Mouse (Mus musculus): ENCODE results near the gene Slc25a23. TPM values are rescaled to one million over a fixed set of nuclear protein-coding genes. Genes with fewer than 3 reads are reported as not detected.

Gene Slc25a23
- polyA plus RNA-seq, 1 experiment from 2014 or later, result 12.9 TPM

- Histone ChIP-seq H3K36me3 (peaks cover 67% of the 10 kb centered on the region), H3K4me3 (replicated peaks) (no peak overlapping the region), H3K9me3 (replicated peaks) (no peaks in the 10 kb centered on the region), H3K27ac (no peak overlapping the region), H3K4me1 (peaks cover 21% of the 10 kb centered on the region), H3K27me3 (no peaks in the 10 kb centered on the region), H3K9ac (no peak overlapping the region), H3K4me2 (no peak overlapping the region)
- no peak for ATAC-seq (replicated peaks; ENCODE audit: low FRiP score)
- 94% methylated on average over 13 of the region's 13 CpGs for WGBS
Observed at GRCm38 (mm10) chr17:57007137-57007905, 52.3 kb downstream of the Slc25a23 start.

DNA sequence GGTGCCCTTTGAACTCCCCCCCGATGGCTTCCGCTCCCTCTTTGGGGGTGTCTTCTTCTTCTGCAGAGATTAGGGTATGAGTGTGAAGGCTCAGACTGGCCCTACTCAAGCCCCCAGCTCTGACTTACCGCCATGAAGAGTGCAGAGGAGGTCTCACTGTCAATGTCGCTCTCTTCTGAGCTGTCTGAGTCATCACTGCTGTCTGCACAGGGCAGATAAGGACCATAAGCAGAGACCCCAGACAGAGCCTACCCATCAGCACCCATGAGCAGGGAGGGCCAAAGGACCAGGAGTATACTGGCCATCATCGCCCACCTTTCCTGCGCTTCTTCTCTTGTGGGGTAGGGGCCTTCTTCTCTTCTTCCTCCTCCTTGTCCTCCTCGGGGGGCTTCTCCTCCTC lies 55.7 kb downstream of the Slc25a23 start:
- 92% methylated on average over 7 of the region's 7 CpGs for WGBS
- no peak overlapping the region for H3K4me3 ChIP-seq (replicated peaks)
- H3K4me1 ChIP-seq, result no peaks in the 10 kb centered on the region
- H3K4me2 ChIP-seq, result no peak overlapping the region
- no peaks in the 10 kb centered on the region for H3K27me3 ChIP-seq
- H3K9ac ChIP-seq, result no peak overlapping the region
- no peak overlapping the region for H3K27ac ChIP-seq
- H3K36me3 ChIP-seq, result peaks cover 87% of the 10 kb centered on the region
- no peaks in the 10 kb centered on the region for H3K9me3 ChIP-seq (replicated peaks)
- ATAC-seq (replicated peaks; ENCODE audit: low FRiP score), result no peak

GRCm38 (mm10) chr17:57001228-57001627 lies 58.4 kb downstream of the Slc25a23 start:
- no peak overlapping the region for H3K4me3 ChIP-seq (replicated peaks)
- H3K27me3 ChIP-seq, result no peaks in the 10 kb centered on the region
- no peaks in the 10 kb centered on the region for H3K9me3 ChIP-seq (replicated peaks)
- peaks cover 10% of the 10 kb centered on the region for H3K4me1 ChIP-seq
- WGBS, result 66% methylated on average over 8 of the region's 8 CpGs
- no peak overlapping the region for H3K27ac ChIP-seq
- ATAC-seq (replicated peaks; ENCODE audit: low FRiP score), result no peak
- H3K4me2 ChIP-seq, result no peak overlapping the region
- no peak overlapping the region for H3K9ac ChIP-seq
- H3K36me3 ChIP-seq, result peaks cover 69% of the 10 kb centered on the region

DNA sequence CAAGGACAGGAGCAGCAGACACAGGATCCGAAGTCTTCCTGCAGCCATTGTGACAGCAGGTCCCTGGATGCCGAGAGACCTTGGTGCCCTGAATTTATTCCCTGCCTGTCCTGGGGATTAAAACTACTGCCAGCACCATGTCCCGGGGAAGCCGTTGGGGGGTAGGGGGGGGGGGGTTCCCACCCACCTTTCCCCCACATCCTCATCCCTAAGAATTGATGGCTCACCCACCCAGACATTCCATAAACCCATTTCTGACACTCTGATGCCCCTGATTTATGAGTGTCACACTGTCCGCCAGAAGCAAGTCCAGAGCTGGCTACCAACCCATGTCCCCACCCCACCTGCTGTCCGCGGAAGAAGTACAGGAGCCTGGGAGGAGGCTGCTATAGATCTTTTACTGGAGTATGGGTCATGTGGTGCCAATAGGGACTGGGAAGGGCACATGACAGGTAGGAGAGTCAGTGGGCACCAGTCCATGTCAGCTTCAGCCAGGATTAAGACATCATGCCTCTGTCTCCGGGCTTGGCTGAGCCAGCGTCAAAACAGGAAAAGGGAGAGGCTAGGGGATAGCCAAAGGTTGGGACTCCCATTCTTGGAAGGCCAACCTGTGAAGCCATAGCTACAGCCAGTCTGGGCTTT lies 59.6 kb downstream of the Slc25a23 start, which contains the start of gene Pspn:
Gene Pspn (minus strand): TSS at position 51 of the 642 bp plus-strand sequence.
- 82% methylated on average over 9 of the region's 9 CpGs for WGBS
- no peak within 1 kb of the TSS for H3K27ac ChIP-seq
- no peaks in the 10 kb centered on the region for H3K9me3 ChIP-seq (replicated peaks)
- peaks cover 69% of the 10 kb centered on the region for H3K36me3 ChIP-seq
- no peak within 1 kb of the TSS for H3K4me2 ChIP-seq
- no peak for ATAC-seq (replicated peaks; ENCODE audit: low FRiP score)
- no peak within 1 kb of the TSS for H3K9ac ChIP-seq
- no peak within 1 kb of the TSS for H3K4me3 ChIP-seq (replicated peaks)
- no peaks in the 10 kb centered on the region for H3K27me3 ChIP-seq
- peaks cover 10% of the 10 kb centered on the region for H3K4me1 ChIP-seq

DNA sequence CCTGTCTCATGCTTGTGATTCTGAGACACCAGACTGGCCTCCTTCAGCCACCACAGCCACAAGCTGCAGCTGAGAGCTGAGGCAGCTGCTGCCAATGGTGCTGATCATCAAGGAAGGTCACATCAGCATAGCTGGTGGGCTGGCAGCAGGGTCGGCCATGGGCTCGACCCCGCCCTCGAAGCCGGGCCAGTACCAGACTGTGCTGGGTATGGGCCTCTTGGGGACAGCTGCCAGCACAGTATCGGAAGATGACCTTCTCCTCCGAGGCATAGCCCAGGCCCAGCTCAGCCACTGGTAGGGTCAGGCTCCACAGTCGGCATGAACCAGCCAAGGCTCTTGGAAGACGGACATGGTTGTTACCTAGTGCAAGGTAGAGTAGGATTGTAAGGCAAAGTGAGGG lies 60.2 kb downstream of the Slc25a23 start:
- Histone ChIP-seq H3K4me1 (peaks cover 10% of the 10 kb centered on the region), H3K4me2 (no peak overlapping the region), H3K36me3 (peaks cover 69% of the 10 kb centered on the region), H3K9ac (no peak overlapping the region), H3K9me3 (replicated peaks) (no peaks in the 10 kb centered on the region), H3K4me3 (replicated peaks) (no peak overlapping the region), H3K27me3 (no peaks in the 10 kb centered on the region), H3K27ac (no peak overlapping the region)
- 95% methylated on average over 9 of the region's 9 CpGs for WGBS
- ATAC-seq (replicated peaks; ENCODE audit: low FRiP score), result no peak

GRCm38 (mm10) chr17:56997029-56997667 lies 62.5 kb downstream of the Slc25a23 start, which contains the start of gene Alkbh7:
Gene Alkbh7, plus strand, starts transcription at chr17:56997339.
- peak; percentile 99 for ATAC-seq (replicated peaks; ENCODE audit: low FRiP score)
- Histone ChIP-seq H3K4me2 (peak within 1 kb of the TSS; percentile 82), H3K4me3 (replicated peaks) (peak within 1 kb of the TSS; percentile 88), H3K36me3 (peaks cover 69% of the 10 kb centered on the region), H3K27me3 (no peaks in the 10 kb centered on the region), H3K4me1 (peaks cover 10% of the 10 kb centered on the region), H3K9me3 (replicated peaks) (no peaks in the 10 kb centered on the region), H3K9ac (peak within 1 kb of the TSS; percentile 61), H3K27ac (peak within 1 kb of the TSS; percentile 90)
- WGBS, result under 1% methylated on average over 38 of the region's 38 CpGs

DNA sequence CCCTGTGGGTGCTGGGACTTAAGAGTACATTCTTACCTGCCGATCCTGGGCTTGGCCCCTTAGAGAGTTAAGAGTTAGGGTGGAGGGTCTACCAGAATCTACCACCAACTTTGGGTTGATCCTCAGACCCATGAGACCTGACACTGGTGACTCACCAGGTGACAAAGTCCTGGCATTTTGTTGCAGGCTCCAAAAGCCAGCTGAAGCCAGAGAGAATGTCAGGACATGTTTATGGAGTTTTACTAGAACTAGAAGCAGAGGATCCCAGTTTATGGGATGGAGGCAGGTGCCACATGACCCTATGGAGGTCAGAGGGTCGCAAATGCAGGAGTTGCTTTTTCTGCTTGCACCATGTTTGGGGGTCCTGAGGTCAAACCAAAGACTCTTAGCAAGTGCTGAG lies 63.2 kb downstream of the Slc25a23 start:
- Histone ChIP-seq H3K36me3 (peaks cover 76% of the 10 kb centered on the region), H3K27ac (0 out of 2 replicates have a peak overlapping the region, but pooled peaks have one; percentile 90), H3K9me3 (replicated peaks) (no peaks in the 10 kb centered on the region), H3K4me3 (replicated peaks) (no peak overlapping the region), H3K9ac (no peak overlapping the region), H3K4me1 (peaks cover 13% of the 10 kb centered on the region), H3K27me3 (no peaks in the 10 kb centered on the region), H3K4me2 (peak overlapping the region; percentile 82; the same call in 1 of the 2 replicates)
- no peak for ATAC-seq (replicated peaks; ENCODE audit: low FRiP score)
- 76% methylated on average over 2 of the region's 2 CpGs for WGBS

GRCm38 (mm10) chr17:56995046-56995445 lies 64.6 kb downstream of the Slc25a23 start:
- peaks cover 69% of the 10 kb centered on the region for H3K36me3 ChIP-seq
- H3K4me3 ChIP-seq (replicated peaks), result no peak overlapping the region
- peaks cover 22% of the 10 kb centered on the region for H3K4me1 ChIP-seq
- H3K27me3 ChIP-seq, result no peaks in the 10 kb centered on the region
- WGBS, result 88% methylated on average over 8 of the region's 8 CpGs
- H3K9ac ChIP-seq, result no peak overlapping the region
- ATAC-seq (replicated peaks; ENCODE audit: low FRiP score), result no peak
- no peak overlapping the region for H3K27ac ChIP-seq
- H3K4me2 ChIP-seq, result no peak overlapping the region
- no peaks in the 10 kb centered on the region for H3K9me3 ChIP-seq (replicated peaks)

Other genes with a start within 250 kb of the Slc25a23 start
- 3.7 and 4.1 TPM in 2 replicates for gene Rfx2, start 228.8 kb downstream of the Slc25a23 start, polyA plus RNA-seq (2015; fragmentation: Nextera tagmentation; extraction: Ambion mirVana)
- gene Acsbg2, start 185.4 kb downstream of the Slc25a23 start, polyA plus RNA-seq (2015; fragmentation: Nextera tagmentation; extraction: Ambion mirVana), result not detected in 2 replicates
- gene 1700061G19Rik, start 184.4 kb downstream of the Slc25a23 start, polyA plus RNA-seq (2015; fragmentation: Nextera tagmentation; extraction: Ambion mirVana), result 0.27 and 0.30 TPM in 2 replicates
- 54.6 and 57.8 TPM in 2 replicates for gene Mllt1, start 124.4 kb downstream of the Slc25a23 start, polyA plus RNA-seq (2015; fragmentation: Nextera tagmentation; extraction: Ambion mirVana)
- gene Acer1, start 77.7 kb downstream of the Slc25a23 start, polyA plus RNA-seq (2015; fragmentation: Nextera tagmentation; extraction: Ambion mirVana), result 0.15 TPM in 1 of 2 replicates, not detected in the other
- 150 and 165 TPM in 2 replicates for gene Clpp, start 69.6 kb downstream of the Slc25a23 start, polyA plus RNA-seq (2015; fragmentation: Nextera tagmentation; extraction: Ambion mirVana)
- gene Alkbh7, start 62.5 kb downstream of the Slc25a23 start, polyA plus RNA-seq (2015; fragmentation: Nextera tagmentation; extraction: Ambion mirVana), result 55.3 and 56.7 TPM in 2 replicates
- 0.87 and 1.3 TPM in 2 replicates for gene Pspn, start 59.8 kb downstream of the Slc25a23 start, polyA plus RNA-seq (2015; fragmentation: Nextera tagmentation; extraction: Ambion mirVana)
- gene Gtf2f1, start 48.6 kb downstream of the Slc25a23 start, polyA plus RNA-seq (2015; fragmentation: Nextera tagmentation; extraction: Ambion mirVana), result 64.0 and 70.3 TPM in 2 replicates
- 0.30 and 0.37 TPM in 2 replicates for gene Gm17949, start 48.4 kb downstream of the Slc25a23 start, polyA plus RNA-seq (2015; fragmentation: Nextera tagmentation; extraction: Ambion mirVana)
- gene Khsrp, start 28.3 kb downstream of the Slc25a23 start, polyA plus RNA-seq (2015; fragmentation: Nextera tagmentation; extraction: Ambion mirVana), result 46.1 TPM in 2 replicates
- 0.26 TPM in 1 of 2 replicates, not detected in the other for gene Slc25a41, start 18.2 kb downstream of the Slc25a23 start, polyA plus RNA-seq (2015; fragmentation: Nextera tagmentation; extraction: Ambion mirVana)
- 49.9 and 52.7 TPM in 2 replicates for gene Crb3, start 758 bp downstream of the Slc25a23 start, polyA plus RNA-seq (2015; fragmentation: Nextera tagmentation; extraction: Ambion mirVana)
- gene Dennd1c, start 18.7 kb upstream of the Slc25a23 start, polyA plus RNA-seq (2015; fragmentation: Nextera tagmentation; extraction: Ambion mirVana), result 4.7 and 6.0 TPM in 2 replicates
- gene Tubb4a, start 27.9 kb upstream of the Slc25a23 start, polyA plus RNA-seq (2015; fragmentation: Nextera tagmentation; extraction: Ambion mirVana), result 23.6 and 29.4 TPM in 2 replicates
- gene Tnfsf9, start 45.5 kb upstream of the Slc25a23 start, polyA plus RNA-seq (2015; fragmentation: Nextera tagmentation; extraction: Ambion mirVana), result 10.2 and 10.4 TPM in 2 replicates
- 0.38 TPM in 1 of 2 replicates, not detected in the other for gene Cd70, start 89.9 kb upstream of the Slc25a23 start, polyA plus RNA-seq (2015; fragmentation: Nextera tagmentation; extraction: Ambion mirVana)
- gene Tnfsf14, start 134.3 kb upstream of the Slc25a23 start, polyA plus RNA-seq (2015; fragmentation: Nextera tagmentation; extraction: Ambion mirVana), result 0.08 TPM in 1 of 2 replicates, not detected in the other
- gene C3, start 168.3 kb upstream of the Slc25a23 start, polyA plus RNA-seq (2015; fragmentation: Nextera tagmentation; extraction: Ambion mirVana), result 2.3 and 5.4 TPM in 2 replicates
- gene Gpr108, start 188.6 kb upstream of the Slc25a23 start, polyA plus RNA-seq (2015; fragmentation: Nextera tagmentation; extraction: Ambion mirVana), result 35.6 and 39.5 TPM in 2 replicates
- 44.5 and 47.5 TPM in 2 replicates for gene Trip10, start 189.6 kb upstream of the Slc25a23 start, polyA plus RNA-seq (2015; fragmentation: Nextera tagmentation; extraction: Ambion mirVana)
- gene Vav1, start 219.2 kb upstream of the Slc25a23 start, polyA plus RNA-seq (2015; fragmentation: Nextera tagmentation; extraction: Ambion mirVana), result 1.7 and 1.8 TPM in 2 replicates

All from kidney, embryonic 15.5 days (tissue).